Mouse (Mus musculus) gastrocnemius, adult 18-20 months (tissue): ENCODE measurements around the gene Slc16a11. TPM values are rescaled to one million over a fixed set of nuclear protein-coding genes. Genes with fewer than 3 reads are reported as not detected.
A peak's percentile ranks its signal among the peaks of the same experiment; 100 is the strongest.

Source experiments
- DNase-seq: peaks from one replicate; pipeline ENCODE4 v3.0.0; 2021; ENCODE audit warnings: low spot score
- microRNA-seq: library from miRNA; unstranded; fragments of <30 nt; microRNA quantifications from one replicate; pipeline ENCODE4 v1.2.0, GENCODE M21; 2021
- total RNA-seq, 2 experiments: library from RNA; stranded (reverse); gene quantifications; 2 replicates each; pipeline ENCODE4 v1.2.3; 2021

Gene Slc16a11
- total RNA-seq, 2 experiments from 2014 or later, result 0.50 TPM; not detected in 1

DNA sequence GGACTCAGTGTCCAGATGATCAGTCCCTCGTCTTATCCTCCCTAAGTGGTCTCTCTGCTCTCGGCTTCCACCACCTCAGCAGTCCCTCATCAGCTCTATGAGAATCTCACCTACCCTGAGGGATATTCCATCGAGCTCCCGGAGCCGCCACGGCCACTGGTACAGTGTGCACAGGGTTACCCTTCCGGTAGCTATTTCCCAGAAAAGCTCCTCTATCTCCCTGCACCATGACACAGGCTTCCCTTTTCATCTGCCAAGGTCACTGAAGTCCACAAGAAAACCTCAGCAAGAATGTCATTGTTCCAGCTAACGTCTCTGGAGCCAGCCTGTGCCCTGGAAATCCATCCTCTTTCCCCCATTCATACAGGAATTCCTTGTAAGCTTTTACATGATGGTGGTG, 39.3 kb downstream of the Slc16a11 start:
- DNase-seq, result no peak

DNA sequence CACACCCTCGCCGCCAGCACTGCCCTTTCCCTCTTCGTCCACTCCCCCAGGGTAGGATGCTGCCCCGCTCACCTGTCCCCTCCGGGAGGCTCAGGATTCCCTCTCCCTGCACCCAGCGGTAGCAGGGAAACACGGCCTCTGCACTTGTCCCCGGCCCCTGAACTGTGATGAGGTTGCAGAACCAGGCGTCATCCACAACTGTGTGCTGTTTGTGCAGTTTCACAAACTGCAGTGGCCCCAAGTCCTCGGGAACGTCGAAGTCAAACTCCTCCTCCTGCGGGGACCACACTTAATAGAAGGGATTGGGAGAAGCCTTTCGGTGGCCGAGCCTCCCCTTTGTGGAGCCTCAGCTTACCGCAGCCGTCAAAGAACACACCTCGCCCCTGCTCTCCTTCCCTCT, 41.8 kb downstream of the Slc16a11 start:
- no peak for DNase-seq

DNA sequence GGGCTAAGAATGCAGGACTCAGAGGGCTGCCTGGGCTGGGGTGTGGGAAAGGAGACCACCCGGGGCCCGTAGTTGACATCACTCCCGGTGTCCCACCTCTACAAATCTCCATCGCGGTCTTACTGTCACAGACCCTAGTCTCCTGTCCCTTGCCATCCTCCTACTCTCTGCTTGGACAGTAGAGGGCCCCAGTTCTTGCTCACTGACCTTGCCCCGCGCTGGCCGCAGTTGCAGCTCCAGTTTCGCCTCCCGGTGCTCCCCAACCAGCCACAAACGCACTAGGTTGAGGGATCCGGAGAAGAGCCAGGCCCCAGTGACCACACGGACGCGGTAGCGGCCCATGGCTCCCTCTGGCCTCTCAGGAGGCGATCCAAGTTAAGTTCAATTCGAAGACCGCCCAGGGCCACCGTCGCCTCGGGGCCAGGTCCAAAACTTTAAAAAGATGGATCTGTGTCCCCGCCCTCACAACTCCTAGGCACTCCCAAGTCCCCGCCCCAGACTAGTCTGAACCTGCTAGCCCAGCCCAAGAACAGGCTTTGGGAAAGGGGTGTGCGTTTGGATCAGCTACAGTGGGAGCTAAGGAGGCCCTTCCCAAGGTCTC, 42.5 kb downstream of the Slc16a11 start, which contains the start of gene Alox12:
Gene Alox12, minus strand, starts transcription at position 423 of the 601 bp plus-strand sequence.
- no peak for DNase-seq

DNA sequence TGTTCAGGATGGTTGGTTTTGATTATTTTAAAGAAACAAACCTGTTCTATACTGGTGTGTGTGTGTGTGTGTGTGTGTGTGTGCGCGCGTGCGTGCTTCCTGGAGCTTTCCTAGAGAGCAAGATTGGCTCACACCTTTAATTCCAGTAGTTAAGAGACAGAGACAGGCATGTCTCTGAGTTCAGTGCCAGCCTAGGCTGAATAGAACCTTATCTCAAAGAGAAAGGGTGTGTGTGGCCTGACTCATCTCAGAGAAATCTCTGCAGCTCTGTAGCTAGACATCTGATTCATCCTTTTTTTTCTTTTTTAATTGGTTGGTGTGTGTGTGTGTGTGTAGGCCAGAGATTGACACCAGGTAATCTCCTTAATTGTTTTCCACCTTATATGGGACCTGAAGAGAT, 46.5 kb downstream of the Slc16a11 start:
- no peak for DNase-seq

DNA sequence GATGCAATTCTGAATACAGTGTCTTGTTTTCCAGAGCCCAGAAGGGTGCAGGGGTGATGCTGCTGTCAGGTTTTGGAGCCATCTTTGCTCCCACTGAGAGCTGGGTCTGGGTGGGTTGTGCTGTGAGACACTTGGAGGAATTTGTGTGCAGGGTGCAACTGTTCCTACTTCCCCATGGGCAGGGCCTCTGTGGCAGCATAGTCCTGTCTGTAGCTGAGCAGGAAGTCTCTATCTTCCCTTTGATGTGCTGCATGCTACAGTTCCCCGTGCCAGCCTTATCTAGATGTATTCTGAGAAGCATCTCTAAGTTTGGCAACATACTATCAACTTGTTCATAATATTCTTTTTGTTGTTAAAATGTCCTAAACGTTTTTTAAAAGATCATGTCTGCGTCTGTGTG, 52.7 kb downstream of the Slc16a11 start:
- DNase-seq, result no peak

DNA sequence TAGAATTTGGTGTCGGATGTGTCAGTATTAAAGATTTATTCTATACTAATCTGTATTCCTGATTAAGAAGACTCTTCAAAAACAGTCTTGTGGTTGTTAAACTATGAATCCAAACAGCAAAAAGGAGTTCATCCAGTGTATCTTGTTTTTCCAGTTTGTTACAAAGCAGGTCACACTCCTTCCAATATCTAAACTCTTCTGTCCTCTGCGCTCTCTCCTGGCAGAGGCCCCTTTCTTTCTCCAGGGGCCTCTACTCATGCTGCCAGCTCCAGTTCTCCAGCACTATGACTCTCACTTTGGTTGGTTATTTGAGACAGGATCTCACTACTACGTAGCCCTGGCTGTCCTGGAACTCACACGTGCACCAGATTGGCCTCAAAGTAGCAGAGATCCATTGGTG, 53.3 kb downstream of the Slc16a11 start:
- DNase-seq, result no peak

Small RNAs within 50 kb of the gene (microRNA-seq; reads per million reads assigned to microRNA genes)
- gene Mir195a (14,634 reads per million, percentile 94 among the genes with 10 or more reads in this experiment), gene Mir497 (not detected), gene Mir497b (not detected)

Other genes with a start within 250 kb of the Slc16a11 start
- not detected for gene Cldn7, start 248.0 kb upstream of the Slc16a11 start, total RNA-seq
- gene Ctdnep1, start 231.6 kb upstream of the Slc16a11 start, total RNA-seq, result 100 to 1,000 TPM; 222 to 237 TPM
- 10 to 100 TPM; 35.1 to 35.3 TPM for gene Elp5, start 230.2 kb upstream of the Slc16a11 start, total RNA-seq
- gene Gabarap, start 221.6 kb upstream of the Slc16a11 start, total RNA-seq, result 100 to 1,000 TPM; 211 to 222 TPM
- gene Phf23, start 217.0 kb upstream of the Slc16a11 start, total RNA-seq, result 10 to 100 TPM; 18.0 to 19.2 TPM
- 1 to 10 TPM; 3.5 to 4.3 TPM for gene Dvl2, start 212.2 kb upstream of the Slc16a11 start, total RNA-seq
- gene Acadvl, start 197.3 kb upstream of the Slc16a11 start, total RNA-seq, result 100 to 1,000 TPM; 319 to 378 TPM
- gene Dlg4, start 195.8 kb upstream of the Slc16a11 start, total RNA-seq, result 1 to 10 TPM; 3.4 to 5.3 TPM
- not detected for gene Asgr1, start 158.7 kb upstream of the Slc16a11 start, total RNA-seq
- gene Asgr2, start 120.1 kb upstream of the Slc16a11 start, total RNA-seq, result under 1 TPM in 1 of 2 experiments, not detected in 1; 0.47 TPM
- gene Mgl2, start 82.4 kb upstream of the Slc16a11 start, total RNA-seq, result 1 to 10 TPM in 1 of 2 experiments, under 1 TPM in 1; 0.87 to 2.0 TPM
- 1 to 10 TPM; 3.2 to 3.3 TPM for gene Clec10a, start 56.6 kb upstream of the Slc16a11 start, total RNA-seq
- gene Slc16a13, start 8.3 kb downstream of the Slc16a11 start, total RNA-seq, result under 1 TPM; 0.14 to 0.50 TPM
- gene Bcl6b, start 17.0 kb downstream of the Slc16a11 start, total RNA-seq, result 1 to 10 TPM in 1 of 2 experiments, under 1 TPM in 1; 0.82 to 5.1 TPM
- gene 0610010K14Rik, start 25.2 kb downstream of the Slc16a11 start, total RNA-seq, result 10 to 100 TPM; 30.3 to 30.7 TPM
- gene Gm21988, start 27.1 kb downstream of the Slc16a11 start, total RNA-seq, result 1 to 10 TPM; 3.2 to 3.3 TPM
- gene Rnasek, start 27.1 kb downstream of the Slc16a11 start, total RNA-seq, result 100 to 1,000 TPM; 120 to 133 TPM
- 1 to 10 TPM; 1.2 to 1.5 TPM for gene Alox12, start 42.6 kb downstream of the Slc16a11 start, total RNA-seq
- gene Alox12e, start 109.9 kb downstream of the Slc16a11 start, total RNA-seq, result not detected
- gene Alox15, start 139.3 kb downstream of the Slc16a11 start, total RNA-seq, result under 1 TPM; 0.12 to 0.34 TPM
- gene Pelp1, start 197.3 kb downstream of the Slc16a11 start, total RNA-seq, result 10 to 100 TPM; 17.9 to 19.2 TPM
- 1 to 10 TPM; 7.6 to 9.0 TPM for gene Arrb2, start 219.9 kb downstream of the Slc16a11 start, total RNA-seq
- gene Med11, start 239.2 kb downstream of the Slc16a11 start, total RNA-seq, result 1 to 10 TPM; 4.2 to 4.9 TPM
- gene Zmynd15, start 246.7 kb downstream of the Slc16a11 start, total RNA-seq, result under 1 TPM; 0.19 to 0.25 TPM
- gene Cxcl16, start 247.2 kb downstream of the Slc16a11 start, total RNA-seq, result 1 to 10 TPM in 1 of 2 experiments, under 1 TPM in 1; 0.73 to 1.2 TPM